Mouse (Mus musculus) intestine, embryonic 16.5 days (tissue): ENCODE results near the gene Lpin3. TPM values are rescaled to one million over a fixed set of nuclear protein-coding genes. Genes with fewer than 3 reads are reported as not detected.

Source experiments
- ATAC-seq: fragments of 200-750 bp; cut with Nextera tagmentation; 2 replicates; pipeline ENCODE4 v1.8.0; 2017; ENCODE audit warnings: moderate TSS enrichment, moderate library complexity
- H3K27ac ChIP-seq: fragments of 300-500 bp; sonication (generic); 2 replicates; pipeline ENCODE4 v1.5.1; 2014; ENCODE audit warnings: mild to moderate bottlenecking, low read length
- H3K27me3 ChIP-seq: fragments of 300-500 bp; sonication (generic); replicated peaks from 2 replicates; pipeline ENCODE4 v1.6.1; 2014; ENCODE audit warnings: low read length, control low read depth, mixed read lengths; ENCODE audit not compliant: control insufficient read depth, insufficient read depth
- H3K36me3 ChIP-seq: fragments of 300-500 bp; sonication (generic); 2 replicates; pipeline ENCODE4 v1.6.1; 2014; ENCODE audit warnings: low read length, control low read depth; ENCODE audit not compliant: control insufficient read depth, insufficient read depth
- H3K4me1 ChIP-seq: fragments of 300-500 bp; sonication (generic); 2 replicates; pipeline ENCODE4 v1.6.1; 2014; ENCODE audit warnings: low read length, control low read depth, mixed read lengths; ENCODE audit not compliant: control insufficient read depth, insufficient read depth
- H3K4me2 ChIP-seq: fragments of 300-500 bp; sonication (generic); 2 replicates; pipeline ENCODE4 v1.6.1; 2014; ENCODE audit warnings: low read depth, low read length, control low read depth
- H3K4me3 ChIP-seq: fragments of 300-500 bp; sonication (generic); 2 replicates; pipeline ENCODE4 v1.5.1; 2014; ENCODE audit warnings: mild to moderate bottlenecking, low read length
- H3K9ac ChIP-seq: fragments of 300-500 bp; sonication (generic); 2 replicates; pipeline ENCODE4 v1.6.1; 2014; ENCODE audit warnings: low read depth, low read length
- H3K9me3 ChIP-seq: fragments of 300-500 bp; sonication (generic); 2 replicates; pipeline ENCODE4 v1.6.1; 2016; ENCODE audit warnings: low read length, control low read depth; ENCODE audit not compliant: control insufficient read depth
- WGBS: fragments of 180-500 bp; shearing (Covaris S2); extraction: QIAGEN DNeasy Blood & Tissue Kit; methylation state at CpG from one replicate; pipeline ENCODE4 v1.1.7; 2014; 5-methylcytosine and 5-hydroxymethylcytosine counted together
- polyA plus RNA-seq: library from polyadenylated mRNA; unstranded; fragments of >200 nt; fragmentation: Nextera tagmentation; extraction: Ambion mirVana; gene quantifications from 2 replicates; pipeline ENCODE4 v1.2.1, GENCODE M21; 2015

Lpin3 gene
- polyA plus RNA-seq, 1 experiment from 2014 or later: 11.9 TPM

DNA sequence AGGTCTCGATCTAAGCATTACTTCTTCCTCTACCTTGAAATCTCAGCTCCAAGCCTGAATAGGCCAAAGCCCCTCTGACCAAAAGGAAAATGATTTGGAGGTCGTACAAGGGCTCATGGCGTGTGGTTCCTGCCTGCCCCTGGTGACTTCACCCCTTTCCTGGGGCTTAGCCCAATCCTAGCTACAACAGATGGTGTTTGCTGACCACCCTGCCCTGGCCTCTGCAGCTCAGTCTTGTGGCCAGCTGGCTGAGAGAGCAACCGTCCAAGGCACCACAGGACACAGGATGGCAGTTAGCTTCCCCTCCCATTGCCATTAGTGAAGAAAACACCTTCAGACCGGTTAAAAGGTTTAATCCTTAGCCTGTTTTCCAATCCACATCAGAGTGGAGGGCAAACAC is 25.6 kb downstream of the Lpin3 start:
- Histone ChIP-seq H3K4me1 (0 out of 2 replicates have a peak, but pooled peaks cover 3% of the 10 kb centered on the region), H3K27me3 (peaks cover 6% of the 10 kb centered on the region; the same call in 1 of the 2 replicates), H3K36me3 (peaks cover 2% of the 10 kb centered on the region; the same call in 1 of the 2 replicates), H3K9ac (no peak overlapping the region), H3K9me3 (no peaks in the 10 kb centered on the region), H3K27ac (no peak overlapping the region), H3K4me3 (no peak overlapping the region), H3K4me2 (no peak overlapping the region)
- WGBS: 74% methylated on average over 5 of the region's 5 CpGs
- ATAC-seq: no peak

- no peak overlapping the region for H3K27ac ChIP-seq
- no peak overlapping the region for H3K4me3 ChIP-seq
- H3K9me3 ChIP-seq: no peaks in the 10 kb centered on the region
Observed at GRCm38 (mm10) chr2:160908607-160909006, 28.1 kb downstream of the Lpin3 start.

DNA sequence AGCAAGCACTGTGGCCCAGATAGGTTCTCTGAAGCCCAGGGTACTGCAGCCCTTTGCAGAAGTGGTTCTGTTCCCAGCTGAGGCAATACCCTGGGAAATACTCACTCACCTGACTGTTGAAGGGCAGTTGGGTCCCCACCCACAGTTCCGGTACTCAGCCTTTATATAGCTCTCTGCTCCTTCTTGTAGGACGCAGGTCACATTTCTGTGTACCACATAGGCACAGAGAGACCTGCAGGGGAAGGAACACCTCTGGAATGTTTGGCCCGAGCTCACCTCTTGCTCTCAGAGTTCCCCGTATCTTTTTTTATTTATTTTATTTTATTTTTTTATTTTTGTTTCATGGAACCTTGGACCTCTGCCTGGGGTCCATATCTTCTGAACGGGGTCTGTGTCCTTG is 30.2 kb downstream of the Lpin3 start:
- Histone ChIP-seq H3K4me1 (peaks cover 12% of the 10 kb centered on the region; the same call in 1 of the 2 replicates), H3K9ac (no peak overlapping the region), H3K27ac (no peak overlapping the region), H3K36me3 (peaks cover 2% of the 10 kb centered on the region; the same call in 1 of the 2 replicates), H3K27me3 (peaks cover 25% of the 10 kb centered on the region), H3K9me3 (no peaks in the 10 kb centered on the region), H3K4me2 (peak overlapping the region; percentile 93), H3K4me3 (peak overlapping the region; percentile 61; the same call in 1 of the 2 replicates)
- ATAC-seq: no peak
- WGBS: 73% methylated on average over 5 of the region's 5 CpGs

More at GRCm38 (mm10) chr2:160908607-160909006, 28.1 kb downstream of the Lpin3 start:
- H3K4me1 ChIP-seq: peaks cover 9% of the 10 kb centered on the region; the same call in 1 of the 2 replicates
- H3K9ac ChIP-seq: no peak overlapping the region
- no peak overlapping the region for H3K4me2 ChIP-seq
- peaks cover 25% of the 10 kb centered on the region for H3K27me3 ChIP-seq
- H3K36me3 ChIP-seq: peaks cover 2% of the 10 kb centered on the region; the same call in 1 of the 2 replicates
- 64% methylated on average over 18 of the region's 18 CpGs for WGBS
- ATAC-seq: no peak

DNA sequence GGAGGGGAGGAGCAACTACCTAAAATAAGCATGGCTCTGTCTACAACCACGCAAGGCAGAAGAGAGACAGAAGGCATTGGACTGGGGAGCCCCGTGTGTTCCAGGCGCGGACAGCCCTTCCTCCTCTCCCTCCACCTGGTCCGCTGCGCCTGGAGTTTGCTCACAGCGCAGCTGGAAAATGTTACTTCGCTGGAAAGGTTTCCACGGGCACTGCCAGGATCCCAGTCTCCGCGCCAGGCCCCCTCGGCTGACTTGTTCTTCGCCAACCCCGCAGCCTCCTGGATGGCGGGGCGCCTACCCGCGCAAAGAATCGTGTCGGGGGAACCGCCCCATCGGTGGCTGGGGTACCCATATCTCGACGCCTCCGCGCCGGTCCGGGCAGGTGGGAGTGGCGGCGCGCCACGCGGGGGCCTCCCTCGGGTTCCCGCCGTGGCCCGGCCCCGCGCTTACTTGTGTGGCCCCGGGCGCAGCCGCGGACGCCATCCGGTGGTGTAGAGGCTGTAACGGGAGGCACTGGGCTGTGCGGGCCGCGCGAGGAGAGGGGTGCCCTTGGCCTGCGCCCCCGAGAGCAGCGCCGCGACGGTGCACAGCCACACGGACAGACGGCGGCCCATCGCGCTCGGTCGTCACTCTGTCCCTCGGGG is 31.2 kb downstream of the Lpin3 start:
- Histone ChIP-seq H3K9me3 (no peaks in the 10 kb centered on the region), H3K4me2 (peak overlapping the region; percentile 93), H3K4me1 (peaks cover 12% of the 10 kb centered on the region; the same call in 1 of the 2 replicates), H3K27me3 (peaks cover 25% of the 10 kb centered on the region), H3K27ac (0 out of 2 replicates have a peak overlapping the region, but pooled peaks have one; percentile 36), H3K9ac (peak overlapping the region; percentile 74), H3K36me3 (peaks cover 2% of the 10 kb centered on the region; the same call in 1 of the 2 replicates), H3K4me3 (peak overlapping the region; percentile 61)
- WGBS: 2% methylated on average over 62 of the region's 64 CpGs
- ATAC-seq: peak; percentile 47

GRCm38 (mm10) chr2:160912231-160912671 is 31.8 kb downstream of the Lpin3 start, which contains the start of gene Emilin3:
Gene Emilin3 (minus strand): TSS chr2:160912328.
- peak; percentile 62 for ATAC-seq
- Histone ChIP-seq H3K36me3 (peaks cover 2% of the 10 kb centered on the region; the same call in 1 of the 2 replicates), H3K9me3 (no peaks in the 10 kb centered on the region), H3K27ac (peak within 1 kb of the TSS; percentile 57; the same call in 1 of the 2 replicates), H3K9ac (peak within 1 kb of the TSS; percentile 74), H3K4me3 (peak within 1 kb of the TSS; percentile 61), H3K4me2 (peak within 1 kb of the TSS; percentile 93), H3K27me3 (peaks cover 25% of the 10 kb centered on the region), H3K4me1 (peaks cover 12% of the 10 kb centered on the region; the same call in 1 of the 2 replicates)
- WGBS: under 1% methylated on average over 44 of the region's 46 CpGs

DNA sequence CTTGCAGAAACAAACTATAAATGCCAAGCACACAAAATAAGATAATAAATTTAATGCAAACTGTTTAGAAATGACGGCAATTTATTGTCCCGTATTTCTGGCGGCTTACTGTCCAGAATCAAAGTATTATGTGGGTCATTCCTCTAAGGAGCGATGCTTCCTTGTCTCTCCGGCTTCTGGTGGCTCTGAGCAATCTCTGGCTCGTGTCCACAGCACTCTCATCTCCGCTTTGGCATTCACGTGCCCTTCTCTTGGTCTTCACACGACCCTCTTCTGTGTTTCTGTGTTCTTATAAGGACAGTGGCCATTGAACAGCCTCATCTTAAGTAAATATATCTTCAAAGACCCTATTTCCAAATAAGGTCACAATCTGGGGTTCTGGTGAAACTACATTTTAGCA is 34.2 kb downstream of the Lpin3 start:
- Histone ChIP-seq H3K27me3 (peaks cover 25% of the 10 kb centered on the region), H3K4me3 (no peak overlapping the region), H3K4me1 (peaks cover 12% of the 10 kb centered on the region; the same call in 1 of the 2 replicates), H3K27ac (peak overlapping the region; percentile 58), H3K9ac (no peak overlapping the region), H3K9me3 (no peaks in the 10 kb centered on the region), H3K4me2 (no peak overlapping the region), H3K36me3 (no peaks in the 10 kb centered on the region)
- no peak for ATAC-seq
- 62% methylated on average over 9 of the region's 9 CpGs for WGBS

- H3K4me3 ChIP-seq: no peak overlapping the region
- H3K27me3 ChIP-seq: peaks cover 20% of the 10 kb centered on the region
- H3K9me3 ChIP-seq: no peaks in the 10 kb centered on the region
- no peak overlapping the region for H3K9ac ChIP-seq
- no peak for ATAC-seq
- WGBS: 54% methylated on average over 13 of the region's 13 CpGs
- H3K4me2 ChIP-seq: no peak overlapping the region
- H3K4me1 ChIP-seq: peaks cover 12% of the 10 kb centered on the region; the same call in 1 of the 2 replicates
- H3K27ac ChIP-seq: peak overlapping the region; percentile 58
- H3K36me3 ChIP-seq: no peaks in the 10 kb centered on the region
Observed at GRCm38 (mm10) chr2:160915821-160916610, 35.5 kb downstream of the Lpin3 start.

DNA sequence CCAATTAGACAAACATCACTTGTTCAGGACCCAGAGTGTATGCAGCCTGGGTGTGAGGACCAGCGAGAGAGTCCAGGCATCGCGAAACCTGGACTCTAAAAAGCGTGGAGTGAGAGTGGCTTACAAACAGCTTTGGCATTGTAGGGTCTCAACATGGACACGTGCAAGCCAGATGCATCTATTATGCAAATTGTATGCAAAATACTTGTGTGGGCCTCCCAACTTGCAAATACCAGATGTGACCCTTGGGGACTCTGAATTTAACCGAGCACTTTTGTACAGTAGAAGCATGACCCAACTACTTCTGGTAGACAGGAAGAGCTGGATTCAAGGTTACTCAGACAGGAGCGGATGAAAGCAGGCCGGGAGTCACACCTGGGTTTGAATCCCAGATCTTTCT is 36.2 kb downstream of the Lpin3 start:
- Histone ChIP-seq H3K4me2 (no peak overlapping the region), H3K9me3 (no peaks in the 10 kb centered on the region), H3K4me1 (peaks cover 11% of the 10 kb centered on the region; the same call in 1 of the 2 replicates), H3K27me3 (peaks cover 15% of the 10 kb centered on the region), H3K4me3 (no peak overlapping the region), H3K36me3 (no peaks in the 10 kb centered on the region), H3K9ac (no peak overlapping the region), H3K27ac (no peak overlapping the region)
- ATAC-seq: no peak
- WGBS: 80% methylated on average over 8 of the region's 8 CpGs

GRCm38 (mm10) chr2:160917313-160917712 is 36.8 kb downstream of the Lpin3 start:
- Histone ChIP-seq H3K4me1 (peaks cover 5% of the 10 kb centered on the region; the same call in 1 of the 2 replicates), H3K4me2 (no peak overlapping the region), H3K27ac (no peak overlapping the region), H3K9me3 (no peaks in the 10 kb centered on the region), H3K36me3 (no peaks in the 10 kb centered on the region), H3K4me3 (no peak overlapping the region), H3K9ac (no peak overlapping the region), H3K27me3 (peaks cover 9% of the 10 kb centered on the region)
- no peak for ATAC-seq
- 97% methylated on average over 3 of the region's 3 CpGs for WGBS
